Mouse (Mus musculus) embryonic facial prominence, embryonic 14.5 days (tissue): ENCODE measurements around the gene 1700030K09Rik. TPM values are rescaled to one million over a fixed set of nuclear protein-coding genes. Genes with fewer than 3 reads are reported as not detected.

ENCODE experiments used
- ATAC-seq: fragments of 200-750 bp; cut with Nextera tagmentation; 2 replicates; pipeline ENCODE4 v1.8.0; 2017; ENCODE audit warnings: low read depth, moderate number of reproducible peaks, moderate TSS enrichment
- DNase-seq: peaks from one replicate; pipeline ENCODE4 v3.0.0-alpha.2; 2015; ENCODE audit warnings: low spot score
- H3K27ac ChIP-seq: fragments of 300-500 bp; sonication (generic); replicated peaks from 2 replicates; pipeline ENCODE4 v1.5.1; 2014; ENCODE audit warnings: low read depth, mild to moderate bottlenecking, low read length, moderate library complexity
- H3K27me3 ChIP-seq: fragments of 300-500 bp; sonication (generic); replicated peaks from 2 replicates; pipeline ENCODE4 v1.6.1; 2014; ENCODE audit warnings: low read length; ENCODE audit not compliant: control insufficient read depth, insufficient read depth
- H3K36me3 ChIP-seq: fragments of 300-500 bp; sonication (generic); 2 replicates; pipeline ENCODE4 v1.6.1; 2014; ENCODE audit warnings: low read length, mixed read lengths; ENCODE audit not compliant: control insufficient read depth, insufficient read depth
- H3K4me1 ChIP-seq: fragments of 300-500 bp; sonication (generic); 2 replicates; pipeline ENCODE4 v1.6.1; 2014; ENCODE audit warnings: antibody characterized with exemption, low read length; ENCODE audit not compliant: control insufficient read depth, insufficient read depth
- H3K4me2 ChIP-seq: fragments of 300-500 bp; sonication (generic); 2 replicates; pipeline ENCODE4 v1.6.1; 2014; ENCODE audit warnings: low read depth, mild to moderate bottlenecking, low read length, moderate library complexity, mixed read lengths
- H3K4me3 ChIP-seq: fragments of 300-500 bp; sonication (generic); 2 replicates; pipeline ENCODE4 v1.5.1; 2014; ENCODE audit warnings: low read depth, mild to moderate bottlenecking, low read length
- H3K9ac ChIP-seq: fragments of 300-500 bp; sonication (generic); 2 replicates; pipeline ENCODE4 v1.6.1; 2014; ENCODE audit warnings: low read depth, mild to moderate bottlenecking, low read length, moderate library complexity, mixed read lengths
- H3K9me3 ChIP-seq: fragments of 300-500 bp; sonication (generic); 2 replicates; pipeline ENCODE4 v1.6.1; 2016; ENCODE audit warnings: low read length; ENCODE audit not compliant: control insufficient read depth
- WGBS: fragments of 180-500 bp; shearing (Covaris S2); extraction: QIAGEN DNeasy Blood & Tissue Kit; methylation state at CpG from one replicate; pipeline ENCODE4 v1.1.7; 2014; 5-methylcytosine and 5-hydroxymethylcytosine counted together
- polyA plus RNA-seq: library from polyadenylated mRNA; unstranded; fragments of >200 nt; fragmentation: Nextera tagmentation; extraction: Ambion mirVana; gene quantifications from 2 replicates; pipeline ENCODE4 v1.2.1, GENCODE M21; 2014

The 1700030K09Rik gene
- polyA plus RNA-seq, 1 experiment from 2014 or later, result 12.3 TPM

DNA sequence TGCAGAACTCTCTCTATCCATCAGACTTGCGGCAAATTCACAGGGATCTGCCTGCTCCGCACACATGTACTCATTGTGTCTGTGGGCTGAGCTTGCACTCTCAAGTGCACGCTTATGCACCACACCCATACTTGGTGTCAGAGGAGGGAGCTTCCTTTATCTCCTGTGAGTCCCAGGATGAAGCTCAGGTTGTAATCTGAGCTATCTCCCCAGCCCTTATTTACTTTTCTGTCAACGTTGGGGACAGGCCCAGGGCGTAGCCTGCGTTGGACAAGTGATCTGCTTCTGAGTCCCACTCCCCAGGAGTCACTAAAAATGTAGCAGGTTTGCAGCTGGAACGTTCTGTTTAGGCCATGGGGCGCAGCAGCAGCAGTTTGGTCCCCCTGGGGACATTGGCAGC, 7.8 kb downstream of the 1700030K09Rik start:
- Histone ChIP-seq H3K4me1 (no peaks in the 10 kb centered on the region), H3K4me2 (no peak overlapping the region), H3K9ac (no peak overlapping the region), H3K27ac (no peak overlapping the region), H3K27me3 (no peaks in the 10 kb centered on the region), H3K36me3 (peaks cover 76% of the 10 kb centered on the region), H3K9me3 (0 out of 2 replicates have a peak, but pooled peaks cover 8% of the 10 kb centered on the region), H3K4me3 (no peak overlapping the region)
- WGBS, result 80% methylated on average over 8 of the region's 8 CpGs
- no peak for DNase-seq
- no peak for ATAC-seq

DNA sequence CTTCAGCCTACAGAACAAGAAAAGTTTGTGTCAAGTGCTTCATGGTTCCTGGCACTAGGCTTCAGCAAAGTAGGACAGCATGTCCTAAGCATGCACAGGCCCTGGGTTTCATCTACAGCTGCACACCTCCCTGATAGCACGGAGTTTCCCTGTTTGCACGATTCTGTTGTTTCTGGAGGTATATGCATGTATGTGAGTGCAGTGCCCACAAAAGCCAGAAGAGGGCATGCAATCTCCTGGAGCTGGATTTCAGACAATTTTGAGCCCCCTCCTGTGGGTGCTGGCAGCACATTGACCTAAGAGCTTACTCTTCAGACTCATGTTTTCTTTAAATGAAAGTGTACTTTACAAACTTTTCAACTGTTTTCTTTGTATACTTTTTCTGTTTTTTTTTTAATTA, 10.2 kb downstream of the 1700030K09Rik start:
- Histone ChIP-seq H3K4me1 (no peaks in the 10 kb centered on the region), H3K36me3 (peaks cover 78% of the 10 kb centered on the region), H3K4me3 (no peak overlapping the region), H3K9me3 (0 out of 2 replicates have a peak, but pooled peaks cover 4% of the 10 kb centered on the region), H3K27me3 (no peaks in the 10 kb centered on the region), H3K4me2 (no peak overlapping the region), H3K9ac (no peak overlapping the region), H3K27ac (no peak overlapping the region)
- DNase-seq, result no peak
- no peak for ATAC-seq
- 93% methylated on average over 2 of the region's 2 CpGs for WGBS

DNA sequence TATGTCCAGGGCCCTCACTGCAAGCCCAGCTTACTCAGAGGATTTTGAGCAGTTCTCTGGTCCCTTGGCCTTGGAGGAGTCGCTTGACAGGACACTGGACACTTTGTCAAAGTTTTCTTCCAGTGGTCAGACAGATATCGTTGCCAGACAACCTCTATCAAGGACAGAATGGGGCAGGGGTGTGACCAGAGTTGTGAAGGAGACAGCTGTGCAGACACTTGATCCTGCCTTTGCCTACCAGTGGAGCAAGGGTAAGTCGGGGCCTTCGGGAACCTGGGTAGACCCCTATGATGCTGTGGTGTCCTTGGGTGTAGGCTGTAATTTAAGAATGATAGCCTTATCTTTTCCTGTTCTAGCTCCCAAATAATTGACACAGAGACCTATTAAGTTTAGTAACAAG, 11.6 kb downstream of the 1700030K09Rik start:
- Histone ChIP-seq H3K9me3 (0 out of 2 replicates have a peak, but pooled peaks cover 4% of the 10 kb centered on the region), H3K9ac (no peak overlapping the region), H3K4me2 (no peak overlapping the region), H3K4me1 (no peaks in the 10 kb centered on the region), H3K27ac (no peak overlapping the region), H3K4me3 (no peak overlapping the region), H3K36me3 (peaks cover 78% of the 10 kb centered on the region), H3K27me3 (no peaks in the 10 kb centered on the region)
- WGBS, result 91% methylated on average over 4 of the region's 4 CpGs
- DNase-seq (no peak), ATAC-seq (no peak)

DNA sequence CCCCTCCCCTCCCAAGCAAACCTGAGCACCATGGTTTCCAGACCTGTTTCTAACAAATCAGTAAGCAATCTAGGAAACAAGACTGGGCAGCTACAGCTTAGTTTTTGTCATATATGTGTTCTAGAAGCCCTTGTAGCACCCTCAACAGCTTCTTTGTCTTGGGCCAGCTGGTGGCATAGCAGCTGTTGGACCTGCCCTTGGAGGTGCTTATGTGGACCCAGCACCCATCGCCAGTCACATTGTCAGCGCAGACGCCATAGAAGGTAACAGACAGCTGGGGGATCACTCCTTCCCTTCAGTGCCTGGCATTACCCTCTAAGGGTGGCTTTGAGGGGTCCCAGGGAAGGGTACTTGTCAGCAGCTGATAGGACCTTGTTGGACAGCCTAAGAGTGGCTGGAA, 14.1 kb downstream of the 1700030K09Rik start:
- Histone ChIP-seq H3K9ac (no peak overlapping the region), H3K4me1 (no peaks in the 10 kb centered on the region), H3K4me3 (no peak overlapping the region), H3K4me2 (no peak overlapping the region), H3K27ac (no peak overlapping the region), H3K36me3 (peaks cover 81% of the 10 kb centered on the region), H3K9me3 (0 out of 2 replicates have a peak, but pooled peaks cover 4% of the 10 kb centered on the region), H3K27me3 (no peaks in the 10 kb centered on the region)
- no peak for ATAC-seq
- DNase-seq, result no peak
- WGBS, result 87% methylated on average over 3 of the region's 3 CpGs

DNA sequence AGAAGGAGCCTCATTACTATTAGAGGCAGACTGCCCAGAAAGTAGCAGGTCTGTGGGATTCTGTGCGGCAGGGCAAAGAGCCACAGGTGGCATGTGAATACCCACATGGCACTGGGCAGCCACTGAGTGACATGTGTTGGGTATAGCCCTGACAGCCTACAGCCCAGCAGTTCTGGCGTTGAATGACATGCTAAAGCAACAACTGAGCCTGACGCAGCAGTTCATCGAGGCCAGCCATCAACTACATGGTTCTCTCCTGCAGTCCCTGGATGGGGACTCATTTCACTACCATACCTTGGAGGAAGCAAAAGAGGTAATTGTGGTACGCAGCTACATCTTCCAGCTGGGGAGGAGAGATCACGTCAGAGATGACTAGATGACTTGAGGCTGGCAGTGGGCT, 14.8 kb downstream of the 1700030K09Rik start:
- H3K4me1 ChIP-seq, result no peaks in the 10 kb centered on the region
- peaks cover 81% of the 10 kb centered on the region for H3K36me3 ChIP-seq
- H3K9ac ChIP-seq, result no peak overlapping the region
- no peak for DNase-seq
- 87% methylated on average over 6 of the region's 6 CpGs for WGBS
- no peak for ATAC-seq
- 0 out of 2 replicates have a peak, but pooled peaks cover 4% of the 10 kb centered on the region for H3K9me3 ChIP-seq
- H3K27ac ChIP-seq, result no peak overlapping the region
- H3K4me3 ChIP-seq, result no peak overlapping the region
- H3K27me3 ChIP-seq, result no peaks in the 10 kb centered on the region
- H3K4me2 ChIP-seq, result no peak overlapping the region

DNA sequence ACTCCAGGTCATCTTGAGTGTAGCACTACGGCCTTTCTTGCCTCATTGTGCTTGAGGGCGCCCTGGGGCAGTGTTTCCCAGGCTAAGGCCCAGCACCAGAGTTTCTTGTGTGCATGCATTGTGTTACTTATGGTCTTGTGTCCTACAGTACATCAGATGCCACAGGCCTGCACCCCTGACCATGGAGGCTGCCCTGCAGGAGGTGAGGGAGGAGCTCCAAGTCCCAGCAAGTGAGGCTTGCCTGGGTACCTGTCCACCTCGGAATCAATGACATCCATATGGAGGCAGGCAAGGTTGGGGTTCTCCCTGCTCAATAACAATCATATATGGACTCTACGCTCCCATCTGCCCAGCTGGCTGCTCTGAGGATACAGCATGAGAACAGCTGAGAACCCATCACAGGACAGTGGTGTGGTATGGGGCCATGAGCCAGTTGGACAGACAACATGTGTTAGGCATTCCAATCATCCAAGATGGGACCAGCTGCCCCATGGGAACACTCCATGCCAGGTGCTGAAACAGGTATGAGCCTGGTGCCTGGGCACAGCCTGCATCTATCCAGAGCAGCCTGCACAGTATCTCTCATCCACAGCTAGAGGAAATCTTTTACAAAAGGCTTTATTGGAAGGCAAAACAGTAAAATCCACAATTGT, 16.3 kb downstream of the 1700030K09Rik start:
- H3K9me3 ChIP-seq, result no peaks in the 10 kb centered on the region
- no peaks in the 10 kb centered on the region for H3K27me3 ChIP-seq
- no peaks in the 10 kb centered on the region for H3K4me1 ChIP-seq
- peaks cover 83% of the 10 kb centered on the region for H3K36me3 ChIP-seq
- H3K27ac ChIP-seq, result no peak overlapping the region
- DNase-seq, result no peak
- WGBS, result 89% methylated on average over 4 of the region's 4 CpGs
- ATAC-seq, result 0 out of 2 replicates have a peak, but pooled peaks have one; percentile 13
- H3K4me3 ChIP-seq, result no peak overlapping the region
- no peak overlapping the region for H3K4me2 ChIP-seq
- H3K9ac ChIP-seq, result no peak overlapping the region

DNA sequence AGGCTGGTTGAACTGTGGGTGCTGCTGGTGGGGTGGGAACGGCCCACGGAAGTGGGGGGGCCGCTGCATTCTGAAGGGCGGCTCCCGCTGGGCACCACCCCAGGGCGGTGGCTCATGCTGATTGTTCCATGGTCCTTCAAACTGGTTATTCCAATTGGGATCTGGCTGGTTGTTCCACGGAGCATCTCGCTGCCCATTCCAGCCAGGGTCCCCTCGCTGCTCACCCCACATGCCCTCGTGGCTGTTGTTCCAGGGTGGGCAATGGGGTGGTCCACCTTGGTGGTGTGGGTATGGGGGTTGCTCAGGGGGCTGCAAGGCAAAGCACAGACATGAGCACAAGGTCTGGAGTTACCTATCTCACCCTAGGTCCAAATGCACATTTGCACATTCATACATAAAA, 20.5 kb downstream of the 1700030K09Rik start:
- Histone ChIP-seq H3K4me2 (no peak overlapping the region), H3K4me3 (no peak overlapping the region), H3K27ac (no peak overlapping the region), H3K9me3 (no peaks in the 10 kb centered on the region), H3K9ac (no peak overlapping the region), H3K4me1 (no peaks in the 10 kb centered on the region), H3K36me3 (peaks cover 100% of the 10 kb centered on the region), H3K27me3 (no peaks in the 10 kb centered on the region)
- WGBS, result 100% methylated on average over 10 of the region's 10 CpGs
- ATAC-seq (no peak), DNase-seq (no peak)

DNA sequence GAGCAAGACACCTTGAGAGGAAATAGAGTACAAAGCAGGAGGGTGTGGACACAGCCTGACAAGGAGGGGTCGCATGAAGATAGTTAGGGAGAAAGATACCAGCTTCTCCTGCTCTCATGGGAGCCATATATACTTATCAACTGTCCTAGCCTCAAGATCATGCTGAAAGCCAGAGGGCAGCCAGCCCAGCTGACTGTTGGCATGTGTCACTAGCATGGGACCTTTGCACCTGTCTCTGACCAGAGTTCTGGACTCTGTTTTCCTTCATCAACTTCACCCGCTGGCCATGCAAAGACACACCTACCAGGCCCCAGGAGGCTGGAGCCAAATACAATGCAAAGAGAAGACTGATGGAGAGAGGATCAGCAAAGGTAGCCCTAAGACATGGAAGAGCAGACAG, 25.6 kb downstream of the 1700030K09Rik start:
- Histone ChIP-seq H3K9ac (no peak overlapping the region), H3K4me1 (no peaks in the 10 kb centered on the region; the same call in 1 of the 2 replicates), H3K36me3 (peaks cover 93% of the 10 kb centered on the region), H3K4me2 (no peak overlapping the region), H3K9me3 (no peaks in the 10 kb centered on the region), H3K27ac (no peak overlapping the region), H3K4me3 (no peak overlapping the region), H3K27me3 (no peaks in the 10 kb centered on the region)
- DNase-seq, result no peak
- WGBS, result 100% methylated on average over 2 of the region's 2 CpGs
- ATAC-seq, result no peak

DNA sequence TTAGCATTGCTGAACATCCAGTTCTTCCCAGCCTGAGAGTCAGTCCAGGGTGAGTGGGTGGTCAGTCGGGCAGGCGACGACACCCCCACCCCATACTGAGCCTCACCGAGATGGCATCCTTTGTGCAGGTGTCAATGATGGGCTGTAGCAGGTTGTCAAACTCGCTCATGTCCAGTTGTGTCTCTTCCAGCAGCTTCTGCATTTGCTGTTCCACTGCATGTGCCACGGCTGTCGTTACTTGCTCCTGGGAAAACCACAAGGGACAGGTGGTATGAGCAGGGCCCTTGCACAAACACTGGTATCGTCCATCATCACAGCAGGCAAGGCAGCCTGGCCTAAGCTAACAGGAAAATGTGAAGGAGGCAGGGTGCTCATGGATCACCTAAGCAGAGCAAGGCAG, 26.3 kb downstream of the 1700030K09Rik start:
- no peak overlapping the region for H3K4me2 ChIP-seq
- no peaks in the 10 kb centered on the region for H3K27me3 ChIP-seq
- no peaks in the 10 kb centered on the region; the same call in 1 of the 2 replicates for H3K4me1 ChIP-seq
- H3K9me3 ChIP-seq, result no peaks in the 10 kb centered on the region
- WGBS, result 90% methylated on average over 8 of the region's 8 CpGs
- no peak overlapping the region for H3K4me3 ChIP-seq
- peaks cover 85% of the 10 kb centered on the region for H3K36me3 ChIP-seq
- no peak overlapping the region for H3K9ac ChIP-seq
- H3K27ac ChIP-seq, result no peak overlapping the region
- ATAC-seq (no peak), DNase-seq (no peak)
